Mouse (Mus musculus): Measurements from ENCODE around the gene Klf16.

GRCm38 (mm10) chr10:80585581-80585980 lies 8.5 kb upstream of the Klf16 start:
- TF ChIP-seq POLR2A (IDR thresholded peaks at IDR 0.05; ENCODE audit: low read depth, low read length) (no peak), CTCF (conservative IDR thresholded peaks at IDR 0.05; ENCODE audit: insufficient read depth, insufficient read length, low read depth, low read length) (no peak)

Data from kidney, adult 2 months (tissue).